Mouse (Mus musculus) forebrain, embryonic 11.5 days (tissue): ENCODE results near the gene Rnf208. TPM values are rescaled to one million over a fixed set of nuclear protein-coding genes. Genes with fewer than 3 reads are reported as not detected.
A peak's percentile ranks its signal among the peaks of the same experiment; 100 is the strongest.

Experiments
- ATAC-seq: fragments of 200-750 bp; cut with Nextera tagmentation; replicated peaks from 2 replicates; pipeline ENCODE4 v1.8.0; 2017; ENCODE audit warnings: moderate TSS enrichment; ENCODE audit not compliant: low FRiP score
- DNase-seq: peaks from one replicate; pipeline ENCODE4 v3.0.0-alpha.2; 2017; ENCODE audit warnings: low spot score
- H3K27ac ChIP-seq: fragments of 300-500 bp; sonication (generic); 2 replicates; pipeline ENCODE4 v1.5.1; 2014; ENCODE audit warnings: low read depth, low read length
- H3K27me3 ChIP-seq: fragments of 300-500 bp; sonication (generic); 2 replicates; pipeline ENCODE4 v1.6.1; 2014; ENCODE audit warnings: mild to moderate bottlenecking, low read length, mixed read lengths; ENCODE audit not compliant: control insufficient read depth, insufficient read depth
- H3K36me3 ChIP-seq: fragments of 300-500 bp; sonication (generic); 2 replicates; pipeline ENCODE4 v1.6.1; 2014; ENCODE audit warnings: mild to moderate bottlenecking, low read length, moderate library complexity, mixed read lengths; ENCODE audit not compliant: control insufficient read depth, insufficient read depth
- H3K4me1 ChIP-seq: fragments of 300-500 bp; sonication (generic); replicated peaks from 2 replicates; pipeline ENCODE4 v1.6.1; 2014; ENCODE audit warnings: low read length, mixed read lengths; ENCODE audit not compliant: control insufficient read depth, insufficient read depth
- H3K4me2 ChIP-seq: fragments of 300-500 bp; sonication (generic); 2 replicates; pipeline ENCODE4 v1.6.1; 2014; ENCODE audit warnings: low read depth, mild to moderate bottlenecking, low read length, moderate library complexity, mixed read lengths; ENCODE audit not compliant: severe bottlenecking
- H3K4me3 ChIP-seq: fragments of 300-500 bp; sonication (generic); 2 replicates; pipeline ENCODE4 v1.5.1; 2014; ENCODE audit warnings: low read depth, low read length
- H3K9ac ChIP-seq: fragments of 300-500 bp; sonication (generic); 2 replicates; pipeline ENCODE4 v1.6.1; 2014; ENCODE audit warnings: low read length
- H3K9me3 ChIP-seq: fragments of 300-500 bp; sonication (generic); 2 replicates; pipeline ENCODE4 v1.6.1; 2016; ENCODE audit warnings: low read length, mixed read lengths; ENCODE audit not compliant: control insufficient read depth
- WGBS: fragments of 180-500 bp; shearing (Covaris S2); extraction: QIAGEN DNeasy Blood & Tissue Kit; methylation state at CpG from one replicate; pipeline ENCODE4 v1.1.7; 2014; 5-methylcytosine and 5-hydroxymethylcytosine counted together
- polyA plus RNA-seq: library from polyadenylated mRNA; unstranded; fragments of >200 nt; fragmentation: Nextera tagmentation; extraction: Ambion mirVana; gene quantifications from 2 replicates; pipeline ENCODE4 v1.2.1, GENCODE M21; 2014

Rnf208 gene
- polyA plus RNA-seq, 1 experiment from 2014 or later, result 33.0 TPM

DNA sequence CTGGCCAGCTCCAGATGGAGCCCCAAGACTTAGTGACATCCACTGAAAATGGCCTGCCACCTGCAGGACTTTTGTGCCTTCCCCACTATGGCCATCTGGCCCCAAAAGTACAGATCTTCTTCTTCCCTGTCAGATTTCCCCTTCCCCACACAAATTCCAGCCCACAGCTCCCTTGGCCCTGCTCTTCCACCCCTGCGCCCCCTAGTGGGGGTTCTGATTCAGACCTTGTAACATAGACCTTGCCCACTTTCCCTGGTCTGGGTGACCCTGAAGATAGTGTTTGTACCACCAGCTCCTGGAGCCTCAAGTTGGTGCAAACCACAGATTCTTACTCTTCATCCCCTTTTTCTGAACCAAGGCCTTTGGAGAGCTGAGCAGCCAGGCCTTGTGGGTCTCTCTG, 50.8 kb downstream of the Rnf208 start:
- ATAC-seq (no peak), DNase-seq (peak; percentile 90)
- H3K9me3 ChIP-seq, result no peaks in the 10 kb centered on the region
- H3K27me3 ChIP-seq, result peaks cover 52% of the 10 kb centered on the region
- H3K4me1 ChIP-seq, result peaks cover 3% of the 10 kb centered on the region; the same call in 1 of the 2 replicates
- 0% methylated on average over 1 of the region's 1 CpGs for WGBS
- H3K36me3 ChIP-seq, result no peaks in the 10 kb centered on the region
- H3K4me3 ChIP-seq, result no peak overlapping the region
- H3K9ac ChIP-seq, result no peak overlapping the region
- no peak overlapping the region for H3K27ac ChIP-seq
- no peak overlapping the region for H3K4me2 ChIP-seq

DNA sequence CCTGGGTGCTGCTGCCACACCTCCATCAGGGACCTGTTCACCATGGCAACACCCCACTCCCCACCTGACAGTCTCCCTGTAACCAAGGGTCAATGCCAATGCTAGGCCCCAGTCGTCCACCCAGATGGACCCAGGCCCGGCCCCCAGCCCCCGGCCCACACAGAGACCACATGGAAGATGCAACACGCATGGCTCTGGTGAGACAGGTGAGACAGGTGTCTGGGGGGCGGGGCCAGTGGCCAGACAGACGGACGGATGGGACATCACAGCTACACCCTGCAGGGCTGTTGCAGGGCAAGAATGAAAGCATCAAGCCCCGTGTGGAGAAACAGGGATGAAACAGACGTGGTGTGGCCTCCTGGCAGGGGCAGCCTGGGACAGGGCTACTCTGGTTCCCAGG, 51.7 kb downstream of the Rnf208 start:
- 72% methylated on average over 9 of the region's 9 CpGs for WGBS
- H3K27ac ChIP-seq, result no peak overlapping the region
- no peaks in the 10 kb centered on the region for H3K9me3 ChIP-seq

More for the DNA sequence above, 51.7 kb downstream of the Rnf208 start:
- Histone ChIP-seq H3K4me1 (peaks cover 3% of the 10 kb centered on the region; the same call in 1 of the 2 replicates), H3K27me3 (peaks cover 44% of the 10 kb centered on the region), H3K4me2 (no peak overlapping the region), H3K9ac (no peak overlapping the region), H3K4me3 (no peak overlapping the region), H3K36me3 (no peaks in the 10 kb centered on the region)
- no peak for DNase-seq
- ATAC-seq, result no peak

Other genes with a start within 250 kb of the Rnf208 start
- gene Nsmf, start 187.9 kb upstream of the Rnf208 start, polyA plus RNA-seq, result 68.0 and 81.2 TPM in 2 replicates
- not detected in 2 replicates for gene Entpd8, start 162.0 kb upstream of the Rnf208 start, polyA plus RNA-seq
- gene Noxa1, start 147.1 kb upstream of the Rnf208 start, polyA plus RNA-seq, result 0.31 TPM in 1 of 2 replicates, not detected in the other
- 63.6 and 72.1 TPM in 2 replicates for gene Nrarp, start 61.5 kb upstream of the Rnf208 start, polyA plus RNA-seq
- 1.3 and 1.5 TPM in 2 replicates for gene Tor4a, start 45.4 kb upstream of the Rnf208 start, polyA plus RNA-seq
- gene Nelfb, start 30.8 kb upstream of the Rnf208 start, polyA plus RNA-seq, result 110 TPM in 2 replicates
- gene Stpg3, start 27.6 kb upstream of the Rnf208 start, polyA plus RNA-seq, result not detected in 2 replicates
- 0.88 and 1.3 TPM in 2 replicates for gene Fam166a, start 23.5 kb upstream of the Rnf208 start, polyA plus RNA-seq
- gene Tubb4b, start 17.6 kb upstream of the Rnf208 start, polyA plus RNA-seq, result 615 and 680 TPM in 2 replicates
- gene Slc34a3, start 7.9 kb upstream of the Rnf208 start, polyA plus RNA-seq, result not detected in 2 replicates
- not detected in 2 replicates for gene Rnf224, start 5.5 kb upstream of the Rnf208 start, polyA plus RNA-seq
- gene Cysrt1, start 197 bp downstream of the Rnf208 start, polyA plus RNA-seq, result not detected in 2 replicates
- gene AL732309.1, start 4.6 kb downstream of the Rnf208 start, polyA plus RNA-seq, result 5.1 and 5.8 TPM in 2 replicates
- 13.6 and 15.8 TPM in 2 replicates for gene Tmem203, start 13.2 kb downstream of the Rnf208 start, polyA plus RNA-seq
- 4.6 and 7.3 TPM in 2 replicates for gene Tprn, start 20.4 kb downstream of the Rnf208 start, polyA plus RNA-seq
- gene Ssna1, start 30.2 kb downstream of the Rnf208 start, polyA plus RNA-seq, result 222 and 238 TPM in 2 replicates
- gene Anapc2, start 30.2 kb downstream of the Rnf208 start, polyA plus RNA-seq, result 116 and 126 TPM in 2 replicates
- not detected in 2 replicates for gene Tmem210, start 45.9 kb downstream of the Rnf208 start, polyA plus RNA-seq
- gene Lrrc26, start 47.7 kb downstream of the Rnf208 start, polyA plus RNA-seq, result not detected in 2 replicates
- gene Grin1, start 76.9 kb downstream of the Rnf208 start, polyA plus RNA-seq, result 1.7 and 2.1 TPM in 2 replicates
- gene Man1b1, start 90.1 kb downstream of the Rnf208 start, polyA plus RNA-seq, result 75.7 and 77.8 TPM in 2 replicates
- gene Dpp7, start 114.1 kb downstream of the Rnf208 start, polyA plus RNA-seq, result 20.1 and 20.5 TPM in 2 replicates
- 3.1 and 5.4 TPM in 2 replicates for gene Uap1l1, start 123.4 kb downstream of the Rnf208 start, polyA plus RNA-seq
- 79.0 and 85.0 TPM in 2 replicates for gene Sapcd2, start 130.1 kb downstream of the Rnf208 start, polyA plus RNA-seq
- 0.23 TPM in 1 of 2 replicates, not detected in the other for gene Entpd2, start 153.6 kb downstream of the Rnf208 start, polyA plus RNA-seq
- gene Npdc1, start 157.1 kb downstream of the Rnf208 start, polyA plus RNA-seq, result 120 and 128 TPM in 2 replicates
- not detected in 2 replicates for gene Fut7, start 181.0 kb downstream of the Rnf208 start, polyA plus RNA-seq
- gene Abca2, start 186.4 kb downstream of the Rnf208 start, polyA plus RNA-seq, result 9.9 and 10.2 TPM in 2 replicates
- 0.61 and 0.77 TPM in 2 replicates for gene Clic3, start 214.6 kb downstream of the Rnf208 start, polyA plus RNA-seq
- 22.9 and 24.2 TPM in 2 replicates for gene Paxx, start 218.8 kb downstream of the Rnf208 start, polyA plus RNA-seq
- gene Ptgds, start 227.8 kb downstream of the Rnf208 start, polyA plus RNA-seq, result 0.69 and 0.73 TPM in 2 replicates